In genomic region chr13:83268663-83269062, GRCm38 (mm10) we compare ENCODE assay signal across 23 mouse cellular contexts.
DNase-seq lines count a peak whose midpoint lies in the region; ATAC-seq and TF ChIP-seq lines count a peak whose summit lies in the region.
"Had no signal": no experiment of that assay in that cellular context is flagged by ENCODE, and none has a peak within 500 bp of the region (broad histone marks: within the 10 kb centered on the region; RNA-seq: fewer than 3 reads in every experiment).

No protein-coding gene starts in this region.

- peak; percentile 4 for DNase-seq in liver
- no peak for DNase-seq in liver, embryonic 11.5 days (ENCODE audit: low spot score)
- DNase-seq in midbrain, embryonic 11.5 days (ENCODE audit: low spot score, missing footprints), result peak; percentile 75
- DNase-seq in midbrain, embryonic 10.5 days (ENCODE audit: low spot score), result no peak
- no peak for DNase-seq in embryonic facial prominence, embryonic 10.5 days (ENCODE audit: low spot score)
- DNase-seq in heart, adult 2 months, result no peak
- DNase-seq: adrenal gland, adult 2 months; adrenal gland, postnatal 25 days; cerebellum, adult 18-20 months; cerebellum, adult 9-11 months; embryo, embryonic 11 days; gastrocnemius, postnatal 10 days; heart, adult 18-20 months; heart, postnatal 14 days had no signal

- H3K79me2 ChIP-seq in heart, adult 2 months (replicated peaks; ENCODE audit: control insufficient read depth, insufficient read depth, low read length), result no peaks in the 10 kb centered on the region

- H3K36me3 ChIP-seq in liver, embryonic 11.5 days (ENCODE audit: control insufficient read depth, insufficient read depth, low read length), result no peaks in the 10 kb centered on the region
- no peaks in the 10 kb centered on the region for H3K36me3 ChIP-seq in midbrain, embryonic 11.5 days (ENCODE audit: control insufficient read depth, insufficient read depth, low read length)
- no peaks in the 10 kb centered on the region for H3K36me3 ChIP-seq in midbrain, embryonic 10.5 days
- H3K36me3 ChIP-seq in embryonic facial prominence, embryonic 10.5 days (replicated peaks), result no peaks in the 10 kb centered on the region
- H3K36me3 ChIP-seq in heart, adult 2 months (ENCODE audit: control insufficient read depth, insufficient read depth, low read length), result no peaks in the 10 kb centered on the region
- H3K36me3 ChIP-seq: embryonic facial prominence, embryonic 12.5 days; forebrain, embryonic 12.5 days; heart, embryonic 15.5 days; hindbrain, embryonic 10.5 days had no signal

- H3K4me1 ChIP-seq in liver, embryonic 11.5 days (replicated peaks; ENCODE audit: control insufficient read depth, insufficient read depth, low read length), result no peaks in the 10 kb centered on the region
- no peaks in the 10 kb centered on the region for H3K4me1 ChIP-seq in midbrain, embryonic 11.5 days (ENCODE audit: control insufficient read depth, insufficient read depth, low read length)
- no peaks in the 10 kb centered on the region for H3K4me1 ChIP-seq in midbrain, embryonic 10.5 days
- no peaks in the 10 kb centered on the region for H3K4me1 ChIP-seq in embryonic facial prominence, embryonic 10.5 days
- no peaks in the 10 kb centered on the region for H3K4me1 ChIP-seq in heart, adult 2 months (ENCODE audit: control insufficient read depth, insufficient read depth, low read length)
- H3K4me1 ChIP-seq: embryonic facial prominence, embryonic 12.5 days; forebrain, embryonic 12.5 days; heart, embryonic 15.5 days; hindbrain, embryonic 10.5 days had no signal

- ATAC-seq in liver, embryonic 11.5 days (replicated peaks; ENCODE audit: low FRiP score), result no peak
- ATAC-seq in midbrain, embryonic 11.5 days (ENCODE audit: low FRiP score), result no peak
- ATAC-seq in erythroid progenitor cell, adult 5-6 weeks (replicated peaks; ENCODE audit: low FRiP score, poor library complexity, severe bottlenecking), result 0 out of 2 replicates have a peak, but pooled peaks have one; percentile 27
- ATAC-seq: forebrain, embryonic 16.5 days had no signal

- no peak overlapping the region for H3K9ac ChIP-seq in liver, embryonic 11.5 days (ENCODE audit: low read depth, low read length)
- no peak overlapping the region for H3K9ac ChIP-seq in midbrain, embryonic 11.5 days (ENCODE audit: low read length)
- no peak overlapping the region for H3K9ac ChIP-seq in heart, adult 2 months (ENCODE audit: low read depth, low read length)
- H3K9ac ChIP-seq: embryonic facial prominence, embryonic 12.5 days; forebrain, embryonic 12.5 days; heart, embryonic 15.5 days; hindbrain, embryonic 14.5 days had no signal

- no peak for TF ChIP-seq CTCF in heart, adult 2 months (IDR thresholded peaks at IDR 0.05)

- no peak overlapping the region for H3K4me2 ChIP-seq in liver, embryonic 11.5 days
- H3K4me2 ChIP-seq in midbrain, embryonic 11.5 days, result no peak overlapping the region
- H3K4me2 ChIP-seq: embryonic facial prominence, embryonic 12.5 days; forebrain, embryonic 12.5 days; heart, embryonic 11.5 days; heart, embryonic 15.5 days; hindbrain, embryonic 14.5 days had no signal

- no peak overlapping the region for H3K4me3 ChIP-seq in liver, embryonic 11.5 days (ENCODE audit: low read depth, low read length)
- no peak overlapping the region for H3K4me3 ChIP-seq in midbrain, embryonic 11.5 days (ENCODE audit: low read depth, low read length)
- no peak overlapping the region for H3K4me3 ChIP-seq in midbrain, embryonic 10.5 days
- no peak overlapping the region for H3K4me3 ChIP-seq in embryonic facial prominence, embryonic 10.5 days
- no peak overlapping the region for H3K4me3 ChIP-seq in heart, adult 2 months
- H3K4me3 ChIP-seq: embryonic facial prominence, embryonic 12.5 days; forebrain, embryonic 12.5 days; heart, embryonic 15.5 days; hindbrain, embryonic 10.5 days had no signal

- no peak overlapping the region for H3K27ac ChIP-seq in liver, embryonic 11.5 days (ENCODE audit: low read depth, low read length)
- no peak overlapping the region for H3K27ac ChIP-seq in midbrain, embryonic 11.5 days (ENCODE audit: low read depth, low read length)
- H3K27ac ChIP-seq in midbrain, embryonic 10.5 days (replicated peaks), result no peak overlapping the region
- H3K27ac ChIP-seq in embryonic facial prominence, embryonic 10.5 days (replicated peaks), result no peak overlapping the region
- no peak overlapping the region for H3K27ac ChIP-seq in heart, adult 2 months
- H3K27ac ChIP-seq: embryonic facial prominence, embryonic 12.5 days; forebrain, embryonic 12.5 days; heart, embryonic 15.5 days; hindbrain, embryonic 10.5 days; hindbrain, embryonic 14.5 days had no signal

- WGBS in liver, embryonic 11.5 days, result 55% methylated on average over 3 of the region's 3 CpGs
- WGBS in midbrain, embryonic 11.5 days, result 88% methylated on average over 3 of the region's 3 CpGs
- WGBS in midbrain, embryonic 10.5 days, result 84% methylated on average over 3 of the region's 3 CpGs
- 85% methylated on average over 3 of the region's 3 CpGs for WGBS in embryonic facial prominence, embryonic 10.5 days
- WGBS in heart, adult 2 months, result 69% methylated on average over 3 of the region's 3 CpGs

- H3K27me3 ChIP-seq in liver, embryonic 11.5 days (replicated peaks; ENCODE audit: control insufficient read depth, insufficient read depth, low read length), result no peaks in the 10 kb centered on the region
- H3K27me3 ChIP-seq in midbrain, embryonic 11.5 days (ENCODE audit: control insufficient read depth, insufficient read depth, low read length), result no peaks in the 10 kb centered on the region
- H3K27me3 ChIP-seq in midbrain, embryonic 10.5 days (ENCODE audit: low read depth, poor library complexity, severe bottlenecking), result no peaks in the 10 kb centered on the region
- H3K27me3 ChIP-seq in embryonic facial prominence, embryonic 10.5 days (replicated peaks; ENCODE audit: low read depth, poor library complexity, severe bottlenecking), result no peaks in the 10 kb centered on the region
- no peaks in the 10 kb centered on the region for H3K27me3 ChIP-seq in heart, adult 2 months (ENCODE audit: control insufficient read depth, insufficient read depth, low read length)
- H3K27me3 ChIP-seq: CH12.LX; embryonic facial prominence, embryonic 12.5 days; forebrain, embryonic 12.5 days; heart, embryonic 15.5 days had no signal

- no peak for TF ChIP-seq EP300 in heart, adult 2 months (IDR thresholded peaks at IDR 0.05; ENCODE audit: insufficient read depth, low read depth, low read length)

- TF ChIP-seq POLR2A in heart, adult 2 months (IDR thresholded peaks at IDR 0.05; ENCODE audit: insufficient read depth, low read depth, low read length), result no peak

- H3K9me3 ChIP-seq in liver, embryonic 11.5 days (ENCODE audit: control insufficient read depth, low read length), result no peaks in the 10 kb centered on the region
- no peaks in the 10 kb centered on the region for H3K9me3 ChIP-seq in midbrain, embryonic 11.5 days (ENCODE audit: control insufficient read depth, low read length)
- no peaks in the 10 kb centered on the region for H3K9me3 ChIP-seq in midbrain, embryonic 10.5 days (replicated peaks)
- no peaks in the 10 kb centered on the region for H3K9me3 ChIP-seq in embryonic facial prominence, embryonic 10.5 days
- H3K9me3 ChIP-seq: embryonic facial prominence, embryonic 12.5 days; forebrain, embryonic 12.5 days; heart, embryonic 15.5 days; hindbrain, embryonic 10.5 days had no signal

- intact Hi-C loops in heart, adult 2 months (cut with DNase I), result no loop called here

Comparison
In these comparisons a context has a peak if more than half of its experiments do, and no peak if none do; other contexts are left out.
1. DNase-seq: peak in liver (single experiment) and midbrain, embryonic 11.5 days (single experiment); none in liver, embryonic 11.5 days (single experiment), midbrain, embryonic 10.5 days (single experiment), embryonic facial prominence, embryonic 10.5 days (single experiment) and heart, adult 2 months (0 of 2).